ENCODE assay signal across 8 mouse cellular contexts in the genomic region with DNA sequence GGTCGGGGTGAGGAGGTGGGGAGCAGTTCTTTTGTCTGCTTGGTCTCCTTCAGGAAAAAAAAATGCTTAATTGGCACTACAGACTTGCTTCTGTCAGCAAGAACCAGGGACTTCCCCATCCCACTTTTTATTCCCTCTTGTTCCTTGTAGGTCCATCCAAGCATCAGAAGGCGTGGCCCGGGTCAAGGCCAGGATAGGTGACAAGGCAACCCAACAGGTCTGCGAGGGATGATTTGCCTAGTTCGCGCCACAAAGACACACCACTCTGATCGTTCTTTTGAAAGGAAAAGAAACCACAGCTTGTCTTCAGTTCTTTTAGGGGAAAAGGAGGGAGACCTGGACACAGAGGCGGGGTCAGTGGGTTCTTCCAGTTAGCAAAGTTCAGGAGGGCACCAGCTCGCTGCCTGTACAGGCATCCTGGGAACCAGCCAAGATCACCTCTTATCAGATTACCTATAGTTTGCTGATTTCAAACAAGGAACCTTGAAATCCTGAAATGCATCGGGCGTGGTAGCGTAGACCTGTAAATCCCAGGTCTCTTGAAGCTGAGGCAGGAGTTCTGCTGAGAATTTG. TPM values are rescaled to one million over a fixed set of nuclear protein-coding genes. Genes with fewer than 3 reads are reported as not detected.
DNase-seq lines count a peak whose midpoint lies in the region; ATAC-seq lines count a peak whose summit lies in the region.

No protein-coding gene starts in this region.

- peak; percentile 4 for DNase-seq in CD4-positive, CD25-positive, alpha-beta regulatory T cell, adult 2 months (ENCODE audit: low read depth, low spot score)
- DNase-seq in urinary bladder, adult 2 months (ENCODE audit: low spot score) = peak; percentile 20
- DNase-seq in urinary bladder, postnatal 4 days (ENCODE audit: low spot score in 2 of 2) = no peak
- no peak for DNase-seq in liver, embryonic 13.5 days
- DNase-seq in left cerebral cortex, adult 11 months (ENCODE audit: low spot score) = no peak
- no peak for DNase-seq in spleen, postnatal 10 days (ENCODE audit: low spot score in 2 of 2)
- no peak for DNase-seq in left cerebral cortex, adult 9 months (ENCODE audit: low spot score in 2 of 2)

- peak overlapping the region; percentile 55 for H3K4me3 ChIP-seq in liver, embryonic 13.5 days (replicated peaks)

- H3K27me3 ChIP-seq in liver, embryonic 13.5 days = peaks cover 42% of the 10 kb centered on the region

- H3K36me3 ChIP-seq in liver, embryonic 13.5 days = no peaks in the 10 kb centered on the region

- H3K9ac ChIP-seq in liver, embryonic 13.5 days = no peak overlapping the region

- H3K27ac ChIP-seq in liver, embryonic 13.5 days = no peak overlapping the region

- no peaks in the 10 kb centered on the region for H3K9me3 ChIP-seq in liver, embryonic 13.5 days (replicated peaks)

- ATAC-seq in CD4-positive, CD25-positive, alpha-beta regulatory T cell, adult 4 months = no peak
- ATAC-seq in liver, embryonic 13.5 days (ENCODE audit: low read depth) = no peak

- H3K4me1 ChIP-seq in liver, embryonic 13.5 days (replicated peaks) = peaks cover 8% of the 10 kb centered on the region

- 31% methylated on average over 12 of the region's 12 CpGs for WGBS in liver, embryonic 13.5 days (ENCODE audit: insufficient replicate concordance)

- H3K4me2 ChIP-seq in liver, embryonic 13.5 days = peak overlapping the region; percentile 72

RNA-seq across cellular contexts. Expression of a gene that starts 0.5 kb away (rescaled TPM):
- polyA plus RNA-seq in CD4-positive, CD25-positive, alpha-beta regulatory T cell, adult 4 months (2017; shearing (Covaris generic)) = 10 to 100 TPM; 10.5 to 14.8 TPM
- polyA plus RNA-seq in urinary bladder, adult 2 months (2012; rRNA removed) = 6.5 and 7.0 TPM in 2 replicates
- 0.30 and 0.35 TPM in 2 replicates for polyA plus RNA-seq in liver, embryonic 13.5 days (2015; fragmentation: Nextera tagmentation; extraction: Ambion mirVana)

Comparison
In these comparisons a context has a peak if more than half of its experiments do, and no peak if none do; other contexts are left out.
1. DNase-seq: peak in CD4-positive, CD25-positive, alpha-beta regulatory T cell, adult 2 months (single experiment) and urinary bladder, adult 2 months (single experiment); none in urinary bladder, postnatal 4 days (0 of 2), liver, embryonic 13.5 days (single experiment), left cerebral cortex, adult 11 months (single experiment), spleen, postnatal 10 days (0 of 2) and left cerebral cortex, adult 9 months (0 of 2).